Mouse (Mus musculus) adrenal gland, postnatal 10 days (tissue): ENCODE measurements around the gene Rnf150. TPM values are rescaled to one million over a fixed set of nuclear protein-coding genes. Genes with fewer than 3 reads are reported as not detected.
"Not testable (repeated sequence)": the region's sequence is repeated elsewhere in the genome, so short reads cannot be mapped to it uniquely, and the experiment has no call there.

Experiments
- DNase-seq: peaks from one replicate; pipeline ENCODE4 v3.0.0; 2021; ENCODE audit warnings: mixed read lengths
- total RNA-seq, 2 experiments: library from RNA; stranded (reverse); gene quantifications; 2 replicates each; pipeline ENCODE4 v1.2.3; 2021

Rnf150 gene
- total RNA-seq, 2 experiments from 2014 or later, result 10.7 to 15.4 TPM

GRCm38 (mm10) chr8:83077329-83077728, 214.2 kb downstream of the Rnf150 start:
- no peak for DNase-seq

- DNase-seq, result no peak
Observed at GRCm38 (mm10) chr8:83078701-83079533, 215.8 kb downstream of the Rnf150 start.

GRCm38 (mm10) chr8:83079534-83079844, 216.3 kb downstream of the Rnf150 start:
- no peak for DNase-seq

- DNase-seq, result no peak
Observed at GRCm38 (mm10) chr8:83081266-83081665, 218.1 kb downstream of the Rnf150 start.

- not testable (repeated sequence) for DNase-seq
Observed at GRCm38 (mm10) chr8:83081806-83082205, 218.7 kb downstream of the Rnf150 start.

DNA sequence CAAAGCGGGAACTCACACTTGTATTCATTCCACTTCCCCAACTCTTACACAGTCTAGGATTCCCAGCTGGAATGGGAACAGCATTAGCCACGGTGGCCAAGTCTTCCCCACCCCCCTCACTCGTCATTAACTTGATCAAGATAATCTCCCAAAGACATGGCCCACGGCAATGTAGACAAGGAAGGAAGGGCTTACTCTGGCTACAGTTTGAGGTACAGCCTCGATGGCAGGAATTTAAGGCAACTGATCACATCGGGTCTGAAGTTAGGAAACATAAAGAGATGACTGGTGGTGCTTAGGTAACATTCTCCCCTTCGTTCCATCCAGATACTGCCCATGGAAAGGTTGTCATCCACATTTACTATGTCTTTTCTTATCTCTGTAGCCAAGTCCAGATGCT, 219.1 kb downstream of the Rnf150 start:
- DNase-seq, result no peak

DNA sequence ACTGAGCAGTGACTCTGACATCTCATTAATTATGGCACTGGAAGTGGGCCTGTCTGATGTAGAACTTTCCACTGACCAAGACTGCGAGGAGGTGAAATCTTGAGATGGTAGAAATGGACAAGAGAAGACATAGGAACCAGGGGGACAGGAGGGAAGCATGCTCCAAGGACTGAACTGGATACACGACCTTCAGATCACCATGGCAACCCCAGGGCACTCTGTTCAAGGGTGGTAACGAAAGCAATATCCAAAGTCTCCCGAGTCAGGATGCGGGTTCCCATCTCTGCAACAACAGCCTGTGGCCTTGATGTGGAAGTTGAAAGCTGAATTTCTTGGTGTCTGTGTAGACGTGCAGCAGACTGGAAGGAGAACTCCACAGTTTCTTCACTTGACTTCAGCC, 220.3 kb downstream of the Rnf150 start:
- no peak for DNase-seq

GRCm38 (mm10) chr8:83085581-83085980, 222.4 kb downstream of the Rnf150 start:
- no peak for DNase-seq

- DNase-seq, result no peak
Observed at GRCm38 (mm10) chr8:83086625-83087024, 223.5 kb downstream of the Rnf150 start.

GRCm38 (mm10) chr8:83087604-83088003, 224.4 kb downstream of the Rnf150 start:
- DNase-seq, result no peak

DNA sequence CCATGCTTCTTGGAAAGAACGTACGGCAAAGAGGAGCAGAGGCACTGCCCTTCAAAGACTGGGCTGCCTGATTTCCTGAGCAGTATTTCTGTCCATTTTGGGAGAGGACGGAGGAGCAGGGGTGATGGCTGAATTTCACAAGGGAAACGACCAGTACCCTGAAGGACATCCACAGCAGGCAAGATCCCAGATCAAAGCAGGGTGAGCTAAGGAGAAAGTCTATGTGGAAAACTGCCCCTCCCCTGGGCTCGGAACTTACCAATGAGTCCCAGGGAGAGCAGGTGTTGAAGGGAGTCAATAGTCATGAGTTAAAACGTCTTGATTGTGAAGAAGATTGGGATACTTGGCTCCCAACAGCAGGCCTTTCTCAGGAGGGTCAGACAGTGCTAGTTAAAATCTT, 225.0 kb downstream of the Rnf150 start:
- no peak for DNase-seq

DNA sequence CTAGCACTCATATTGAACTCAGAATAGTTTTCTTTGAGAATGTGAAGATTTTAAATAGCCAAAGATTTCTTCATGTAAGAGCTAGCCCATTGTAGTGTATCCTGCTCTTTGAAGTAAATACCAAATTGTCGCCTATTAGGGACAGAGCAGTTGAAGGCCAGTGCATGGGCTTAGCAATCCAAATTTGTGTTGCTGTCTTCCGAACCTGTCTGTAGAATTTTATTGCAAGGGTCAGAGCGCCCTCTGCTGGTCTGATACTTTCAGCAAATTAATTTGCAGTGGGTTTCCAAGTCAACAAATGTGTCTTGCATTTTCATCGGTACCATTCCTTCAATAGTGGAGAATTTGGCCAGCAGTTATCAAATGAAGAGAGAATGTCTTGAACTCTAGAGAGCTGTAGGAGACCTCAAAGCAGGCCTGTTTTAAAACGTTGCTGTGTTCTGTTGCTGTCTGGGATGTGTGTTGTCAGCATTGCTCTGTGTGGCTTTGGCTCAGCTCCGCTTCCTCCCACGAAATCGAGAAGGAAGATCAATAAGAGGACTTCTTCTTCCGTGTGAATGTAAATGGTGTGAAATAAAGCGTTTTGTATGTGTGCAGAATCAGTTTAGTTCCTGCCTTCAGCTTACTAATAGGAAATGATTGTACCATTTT, 226.3 kb downstream of the Rnf150 start:
- peak; percentile 92 for DNase-seq

GRCm38 (mm10) chr8:83090446-83090845, 227.3 kb downstream of the Rnf150 start:
- DNase-seq, result no peak

- peak; percentile 51 for DNase-seq
Observed at GRCm38 (mm10) chr8:83100041-83100440, 236.9 kb downstream of the Rnf150 start.

- no peak for DNase-seq
Observed at GRCm38 (mm10) chr8:83102957-83103510, 239.9 kb downstream of the Rnf150 start.

DNA sequence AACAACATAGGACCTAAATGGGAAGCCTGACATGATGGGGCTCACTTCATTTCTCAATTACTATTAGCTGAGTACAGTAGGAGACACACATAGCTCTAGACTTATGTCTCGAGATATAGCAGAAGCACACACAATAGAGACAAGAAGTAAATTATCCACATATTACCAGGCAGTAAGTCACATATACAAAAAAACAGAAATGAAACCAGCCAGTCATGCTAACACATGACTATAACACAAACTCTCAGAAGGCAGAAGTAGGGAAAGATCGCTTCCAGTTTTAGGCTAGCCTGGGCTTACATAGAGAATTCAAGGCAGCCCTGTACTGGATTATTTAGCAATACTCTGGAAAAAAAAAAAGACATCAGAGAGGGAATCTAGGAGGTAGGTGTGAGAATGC, 240.8 kb downstream of the Rnf150 start:
- DNase-seq, result no peak

- DNase-seq, result no peak
Observed at GRCm38 (mm10) chr8:83109756-83110155, 246.6 kb downstream of the Rnf150 start.

GRCm38 (mm10) chr8:83110177-83110576, 247.0 kb downstream of the Rnf150 start:
- DNase-seq, result no peak

DNA sequence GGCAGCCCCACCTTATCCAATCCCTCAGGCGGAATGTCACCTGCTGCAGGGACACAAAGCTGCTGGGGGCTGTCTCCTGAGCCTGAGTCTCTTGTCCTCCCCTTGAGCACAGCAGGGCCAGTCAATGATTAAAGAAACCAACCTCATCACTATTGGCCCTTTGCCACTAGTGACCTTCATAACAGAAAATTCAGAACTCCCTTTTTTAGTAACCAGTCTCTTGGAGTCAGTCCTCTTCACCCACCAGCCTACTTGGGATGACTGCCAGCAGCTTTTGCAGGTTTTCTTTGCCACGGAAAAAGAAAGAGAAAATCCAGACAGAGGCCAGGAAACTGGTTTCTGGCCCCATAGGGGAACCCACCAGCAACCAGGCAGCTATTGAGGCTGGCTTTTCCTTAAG, 271.9 kb downstream of the Rnf150 start:
- peak; percentile 43 for DNase-seq

- no peak for DNase-seq
Observed at GRCm38 (mm10) chr8:83140068-83140467, 276.9 kb downstream of the Rnf150 start.

DNA sequence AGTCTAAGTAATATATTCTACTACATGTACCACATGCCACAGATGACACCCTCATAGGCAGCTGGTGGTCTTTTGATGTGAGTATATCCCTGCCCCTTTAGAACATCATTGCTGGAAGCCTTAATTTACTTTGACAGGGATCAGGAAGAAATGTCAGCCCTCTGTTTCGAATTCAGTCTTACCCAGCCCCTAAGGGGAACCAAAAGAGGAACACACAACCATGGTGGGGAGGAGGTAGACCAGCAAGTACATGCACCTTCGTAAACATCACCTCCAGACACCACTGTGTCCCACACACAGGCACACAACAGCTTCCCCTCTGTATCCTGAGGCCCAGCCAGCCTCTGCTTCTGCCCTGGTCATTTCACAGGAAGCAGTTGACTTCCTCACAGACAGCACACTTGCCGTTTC, 277.6 kb downstream of the Rnf150 start:
- no peak for DNase-seq
